Mouse (Mus musculus) kidney, embryonic 16.5 days (tissue): ENCODE results near the gene Slc7a11. TPM values are rescaled to one million over a fixed set of nuclear protein-coding genes. Genes with fewer than 3 reads are reported as not detected.

Experiments used
- ATAC-seq: fragments of 200-750 bp; cut with Nextera tagmentation; 2 replicates; pipeline ENCODE4 v1.8.0; 2017; ENCODE audit warnings: moderate TSS enrichment; ENCODE audit not compliant: low FRiP score, low TSS enrichment
- H3K27ac ChIP-seq: fragments of 300-500 bp; sonication (generic); 2 replicates; pipeline ENCODE4 v1.5.1; 2014; ENCODE audit warnings: low read length
- H3K27me3 ChIP-seq: fragments of 300-500 bp; sonication (generic); 2 replicates; pipeline ENCODE4 v1.6.1; 2014; ENCODE audit warnings: low read length, control low read depth, mixed read lengths; ENCODE audit not compliant: insufficient read depth
- H3K36me3 ChIP-seq: fragments of 300-500 bp; sonication (generic); 2 replicates; pipeline ENCODE4 v1.6.1; 2014; ENCODE audit warnings: low read length, control low read depth, mixed read lengths; ENCODE audit not compliant: insufficient read depth
- H3K4me1 ChIP-seq: fragments of 300-500 bp; sonication (generic); 2 replicates; pipeline ENCODE4 v1.6.1; 2014; ENCODE audit warnings: low read length, control low read depth, mixed read lengths; ENCODE audit not compliant: insufficient read depth
- H3K4me2 ChIP-seq: fragments of 300-500 bp; sonication (generic); replicated peaks from 2 replicates; pipeline ENCODE4 v1.6.1; 2014; ENCODE audit warnings: low read depth, low read length
- H3K4me3 ChIP-seq: fragments of 300-500 bp; sonication (generic); 2 replicates; pipeline ENCODE4 v1.5.1; 2014; ENCODE audit warnings: mild to moderate bottlenecking, low read length
- H3K9ac ChIP-seq: fragments of 300-500 bp; sonication (generic); replicated peaks from 2 replicates; pipeline ENCODE4 v1.6.1; 2014; ENCODE audit warnings: low read length
- H3K9me3 ChIP-seq: fragments of 300-500 bp; sonication (generic); 2 replicates; pipeline ENCODE4 v1.6.1; 2016; ENCODE audit warnings: low read length, control low read depth
- WGBS: fragments of 180-500 bp; shearing (Covaris S2); extraction: QIAGEN DNeasy Blood & Tissue Kit; methylation state at CpG from one replicate; pipeline ENCODE4 v1.1.7; 2014; 5-methylcytosine and 5-hydroxymethylcytosine counted together
- polyA plus RNA-seq: library from polyadenylated mRNA; unstranded; fragments of >200 nt; fragmentation: Nextera tagmentation; extraction: Ambion mirVana; gene quantifications from 2 replicates; pipeline ENCODE4 v1.2.1, GENCODE M21; 2015

Slc7a11 gene
- polyA plus RNA-seq, 1 experiment from 2014 or later: 0.15 TPM

GRCm38 (mm10) chr3:50044160-50044559, 399.3 kb downstream of the Slc7a11 start:
- Histone ChIP-seq H3K4me1 (no peaks in the 10 kb centered on the region), H3K9ac (no peak overlapping the region), H3K36me3 (no peaks in the 10 kb centered on the region), H3K4me3 (no peak overlapping the region), H3K27ac (no peak overlapping the region), H3K9me3 (no peaks in the 10 kb centered on the region), H3K4me2 (no peak overlapping the region), H3K27me3 (no peaks in the 10 kb centered on the region)
- ATAC-seq: no peak

GRCm38 (mm10) chr3:50041141-50041540, 402.3 kb downstream of the Slc7a11 start:
- no peaks in the 10 kb centered on the region for H3K4me1 ChIP-seq
- 91% methylated on average over 2 of the region's 2 CpGs for WGBS
- ATAC-seq: no peak

DNA sequence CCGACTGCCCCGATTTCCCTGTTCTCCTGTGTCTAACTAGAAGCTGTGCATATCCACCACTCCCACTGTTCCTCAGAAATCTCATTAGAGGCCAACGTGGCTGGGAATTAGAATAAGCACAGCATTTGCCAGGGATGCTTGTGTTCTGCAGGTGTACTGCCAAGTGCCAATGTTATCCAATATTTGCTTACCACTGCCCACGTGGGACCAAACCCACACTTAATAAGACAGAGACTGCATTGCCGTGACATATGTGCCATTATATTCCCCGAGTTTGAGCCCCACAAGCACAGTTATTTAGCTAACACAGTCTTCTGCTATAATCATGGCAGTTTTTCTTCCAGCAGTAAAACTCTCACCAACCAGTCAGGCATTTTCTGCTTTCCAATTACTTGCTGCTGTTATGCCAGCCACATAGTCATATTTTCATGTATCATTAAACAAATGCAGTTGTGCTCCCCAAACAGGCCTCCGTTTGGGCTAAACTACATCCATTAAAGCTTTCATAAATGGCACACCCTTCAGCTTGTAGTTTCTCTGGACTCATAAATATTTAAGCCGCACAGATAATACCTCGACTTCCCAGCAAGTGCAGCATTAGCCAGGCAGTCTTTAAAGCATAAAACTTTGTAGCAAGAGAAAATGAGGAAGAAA, 407.4 kb downstream of the Slc7a11 start:
- Histone ChIP-seq H3K9ac (no peak overlapping the region), H3K4me3 (no peak overlapping the region), H3K9me3 (no peaks in the 10 kb centered on the region), H3K4me2 (no peak overlapping the region), H3K4me1 (no peaks in the 10 kb centered on the region), H3K27me3 (no peaks in the 10 kb centered on the region), H3K27ac (no peak overlapping the region), H3K36me3 (no peaks in the 10 kb centered on the region)
- WGBS: 74% methylated on average over 9 of the region's 9 CpGs
- no peak for ATAC-seq

More at GRCm38 (mm10) chr3:50041141-50041540, 402.3 kb downstream of the Slc7a11 start:
- Histone ChIP-seq H3K27ac (no peak overlapping the region), H3K36me3 (no peaks in the 10 kb centered on the region), H3K27me3 (no peaks in the 10 kb centered on the region), H3K9me3 (no peaks in the 10 kb centered on the region), H3K9ac (no peak overlapping the region), H3K4me2 (no peak overlapping the region), H3K4me3 (no peak overlapping the region)

DNA sequence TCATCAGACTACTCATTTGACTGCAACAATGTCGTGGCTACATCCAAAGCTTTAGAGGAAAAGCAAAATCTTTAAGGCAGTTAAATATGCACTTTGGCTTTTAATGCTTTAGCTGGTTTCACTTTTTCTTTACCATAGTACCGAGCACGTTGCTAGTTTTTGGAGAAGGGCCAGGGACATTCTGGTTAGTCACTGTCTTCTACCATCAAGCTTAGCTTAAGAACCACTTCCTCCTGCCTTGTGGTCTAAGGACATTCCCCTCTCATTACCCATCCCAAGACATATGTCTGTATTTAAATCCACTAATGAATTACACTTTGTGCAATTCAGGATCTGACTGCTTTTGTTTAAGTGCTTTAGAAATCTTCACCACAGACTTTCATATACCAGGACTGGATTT, 410.1 kb downstream of the Slc7a11 start:
- H3K4me1 ChIP-seq: no peaks in the 10 kb centered on the region
- no peak overlapping the region for H3K9ac ChIP-seq
- no peaks in the 10 kb centered on the region for H3K9me3 ChIP-seq
- H3K27me3 ChIP-seq: no peaks in the 10 kb centered on the region
- no peak overlapping the region for H3K4me3 ChIP-seq
- no peak overlapping the region for H3K27ac ChIP-seq
- ATAC-seq: no peak
- WGBS: 76% methylated on average over 3 of the region's 3 CpGs
- H3K4me2 ChIP-seq: no peak overlapping the region
- H3K36me3 ChIP-seq: no peaks in the 10 kb centered on the region

GRCm38 (mm10) chr3:50026039-50026438, 417.4 kb downstream of the Slc7a11 start:
- ATAC-seq: no peak
- Histone ChIP-seq H3K9ac (no peak overlapping the region), H3K27me3 (no peaks in the 10 kb centered on the region), H3K36me3 (no peaks in the 10 kb centered on the region), H3K27ac (no peak overlapping the region), H3K9me3 (no peaks in the 10 kb centered on the region), H3K4me2 (no peak overlapping the region), H3K4me3 (no peak overlapping the region), H3K4me1 (no peaks in the 10 kb centered on the region)
- WGBS: 53% methylated on average over 5 of the region's 5 CpGs

GRCm38 (mm10) chr3:50014396-50014795, 429.0 kb downstream of the Slc7a11 start:
- no peak for ATAC-seq
- 81% methylated on average over 4 of the region's 4 CpGs for WGBS
- Histone ChIP-seq H3K9me3 (no peaks in the 10 kb centered on the region), H3K27ac (no peak overlapping the region), H3K27me3 (no peaks in the 10 kb centered on the region), H3K4me1 (peaks cover 4% of the 10 kb centered on the region), H3K36me3 (no peaks in the 10 kb centered on the region), H3K4me2 (no peak overlapping the region), H3K4me3 (no peak overlapping the region), H3K9ac (no peak overlapping the region)

DNA sequence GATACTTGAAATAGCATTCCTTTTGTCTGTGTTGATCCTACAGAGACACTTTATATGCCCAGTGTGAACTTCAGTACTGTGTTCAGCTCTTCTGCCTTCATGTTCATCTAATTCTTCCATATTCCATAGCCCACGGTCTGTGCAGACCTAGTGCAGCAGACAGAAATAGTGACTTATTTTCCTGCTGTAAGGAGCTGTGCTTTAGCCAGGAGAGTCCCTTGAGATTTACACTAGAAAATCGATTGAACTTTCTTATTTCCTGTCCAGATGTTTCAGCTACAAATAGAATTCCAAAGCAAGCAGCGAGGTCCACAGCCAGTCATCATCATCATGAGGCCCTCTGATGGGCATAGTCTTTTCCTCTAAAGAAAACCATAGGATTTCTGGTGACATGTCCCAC, 431.4 kb downstream of the Slc7a11 start:
- H3K27ac ChIP-seq: peak overlapping the region; percentile 32; the same call in 1 of the 2 replicates
- no peak for ATAC-seq

DNA sequence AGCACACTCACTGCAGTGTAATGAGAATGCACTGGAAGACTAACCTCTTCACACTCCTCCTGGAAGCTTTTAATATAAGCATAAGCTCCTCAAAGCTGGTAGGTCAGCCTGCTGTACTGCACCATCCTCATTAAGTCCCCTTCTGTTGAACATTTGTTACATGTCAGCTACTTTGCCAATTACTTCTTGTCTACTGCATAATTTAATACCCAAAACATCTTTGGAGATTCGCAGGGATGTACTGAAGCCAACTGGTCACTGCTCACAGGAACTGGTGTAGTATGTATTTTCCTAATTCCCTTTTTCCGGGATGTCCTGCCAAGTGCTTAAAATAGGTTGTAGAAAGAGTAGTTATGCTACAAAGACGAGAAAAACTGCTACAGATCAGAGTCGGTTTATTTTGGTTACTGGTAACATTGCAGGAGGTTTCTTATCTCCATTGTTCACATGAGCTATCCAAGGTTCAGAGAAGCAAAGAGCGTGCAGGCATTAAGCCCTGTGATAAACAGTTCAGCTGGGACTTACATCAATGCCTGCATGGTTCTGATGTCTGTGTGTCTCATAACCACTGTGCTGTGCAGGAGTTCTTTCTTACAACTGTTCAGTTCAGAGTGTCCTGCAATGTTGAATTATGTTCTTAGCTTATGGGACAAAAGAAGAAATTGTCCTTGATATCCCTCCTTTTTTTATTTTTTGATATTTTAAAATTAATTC, 439.3 kb downstream of the Slc7a11 start:
- ATAC-seq: no peak
- Histone ChIP-seq H3K9ac (no peak overlapping the region), H3K4me1 (no peaks in the 10 kb centered on the region), H3K27ac (peak overlapping the region; percentile 26; the same call in 1 of the 2 replicates), H3K36me3 (no peaks in the 10 kb centered on the region), H3K4me2 (no peak overlapping the region), H3K4me3 (no peak overlapping the region), H3K27me3 (no peaks in the 10 kb centered on the region), H3K9me3 (peaks cover 3% of the 10 kb centered on the region; the same call in 1 of the 2 replicates)
- WGBS: 47% methylated on average over 5 of the region's 5 CpGs

More for the DNA sequence above, 431.4 kb downstream of the Slc7a11 start:
- peaks cover 4% of the 10 kb centered on the region for H3K4me1 ChIP-seq
- no peaks in the 10 kb centered on the region for H3K9me3 ChIP-seq
- no peaks in the 10 kb centered on the region for H3K27me3 ChIP-seq
- no peaks in the 10 kb centered on the region for H3K36me3 ChIP-seq
- no peak overlapping the region for H3K4me2 ChIP-seq
- whole genome bisulfite sequencing: 39% methylated on average over 3 of the region's 3 CpGs
- H3K9ac ChIP-seq: no peak overlapping the region
- no peak overlapping the region for H3K4me3 ChIP-seq

DNA sequence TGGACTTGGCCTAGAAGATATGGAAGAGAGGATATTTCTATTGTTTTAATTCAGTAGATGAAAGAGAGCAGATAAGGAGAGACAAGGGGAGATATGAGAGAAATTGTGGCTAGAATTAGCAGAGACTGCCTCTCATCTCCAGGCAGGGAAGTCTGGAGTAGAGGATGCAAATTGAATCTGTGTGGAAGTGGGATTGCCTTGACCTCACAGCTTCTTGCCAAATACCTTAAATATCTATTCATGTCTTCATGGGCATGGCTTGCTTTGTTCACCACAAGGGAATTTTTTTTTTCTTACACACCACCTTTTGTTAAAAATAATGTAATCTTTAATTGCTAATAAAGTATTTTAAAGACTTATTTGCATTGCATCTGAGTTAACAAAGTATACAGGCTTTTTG, 441.3 kb downstream of the Slc7a11 start:
- Histone ChIP-seq H3K4me1 (no peaks in the 10 kb centered on the region), H3K27ac (no peak overlapping the region), H3K4me3 (no peak overlapping the region), H3K4me2 (no peak overlapping the region), H3K9ac (no peak overlapping the region), H3K9me3 (peaks cover 3% of the 10 kb centered on the region; the same call in 1 of the 2 replicates), H3K27me3 (no peaks in the 10 kb centered on the region), H3K36me3 (no peaks in the 10 kb centered on the region)
- ATAC-seq: no peak

DNA sequence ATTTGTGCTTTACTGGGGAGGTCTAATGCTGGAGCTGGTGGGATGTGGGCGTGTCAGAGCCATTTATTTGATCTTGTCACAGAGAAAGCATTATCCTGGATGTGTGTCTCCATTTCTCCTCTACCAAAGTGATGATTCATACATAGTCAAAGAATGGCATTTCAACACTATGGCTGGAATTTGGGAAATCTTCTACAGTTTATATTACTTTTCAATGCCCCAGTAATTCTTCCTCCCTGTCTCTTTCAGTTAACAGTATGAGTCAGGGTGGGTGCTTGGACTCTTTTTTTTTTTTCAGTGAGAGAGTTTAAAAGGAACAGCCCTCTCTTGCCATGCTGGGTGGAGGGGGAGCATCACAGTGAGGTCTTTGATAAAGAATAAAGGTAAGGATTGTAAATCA, 441.8 kb downstream of the Slc7a11 start:
- no peak overlapping the region for H3K4me3 ChIP-seq
- no peaks in the 10 kb centered on the region for H3K36me3 ChIP-seq
- no peak for ATAC-seq
- 54% methylated on average over 1 of the region's 1 CpGs for WGBS
- H3K4me1 ChIP-seq: no peaks in the 10 kb centered on the region
- H3K9me3 ChIP-seq: peaks cover 3% of the 10 kb centered on the region; the same call in 1 of the 2 replicates
- H3K4me2 ChIP-seq: no peak overlapping the region
- H3K27ac ChIP-seq: no peak overlapping the region
- no peak overlapping the region for H3K9ac ChIP-seq
- no peaks in the 10 kb centered on the region for H3K27me3 ChIP-seq
